Mouse (Mus musculus): ENCODE results near the gene Gm10563. TPM values are rescaled to one million over a fixed set of nuclear protein-coding genes. Genes with fewer than 3 reads are reported as not detected.

The Gm10563 gene
- polyA plus RNA-seq, 1 experiment, result not detected

GRCm38 (mm10) chr4:155653086-155653450 lies 7.9 kb upstream of the Gm10563 start, which contains the start of gene Mmp23:
Gene Mmp23, minus strand, starts transcription at chr4:155653384.
- TF ChIP-seq POLR2A (IDR thresholded peaks at IDR 0.05; ENCODE audit: control insufficient read depth, extremely low read depth, insufficient read depth, low read length, poor library complexity) (no peak), CTCF (IDR thresholded peaks at IDR 0.05; ENCODE audit: borderline replicate concordance, control insufficient read depth, extremely low read depth, insufficient read depth, low read length, poor library complexity) (no peak)
- H3K36me3 ChIP-seq (ENCODE audit: control insufficient read depth, insufficient read depth, low read length), result peaks cover 30% of the 10 kb centered on the region
- H3K4me3 ChIP-seq (ENCODE audit: control insufficient read depth, insufficient read depth, low read length), result peak within 1 kb of the TSS; percentile 34
- WGBS, result 3% methylated on average over 33 of the region's 33 CpGs
- H3K4me1 ChIP-seq (replicated peaks; ENCODE audit: control insufficient read depth, insufficient read depth, low read length), result peaks cover 24% of the 10 kb centered on the region
- peaks cover 18% of the 10 kb centered on the region for H3K27me3 ChIP-seq (ENCODE audit: control insufficient read depth, insufficient read depth, low read length)
- DNase-seq, result no peak
- H3K27ac ChIP-seq (ENCODE audit: control insufficient read depth, insufficient read depth, low read length), result no peak within 1 kb of the TSS

GRCm38 (mm10) chr4:155652283-155653085 lies 7.3 kb upstream of the Gm10563 start:
- H3K27me3 ChIP-seq (ENCODE audit: control insufficient read depth, insufficient read depth, low read length), result peaks cover 18% of the 10 kb centered on the region
- H3K4me1 ChIP-seq (replicated peaks; ENCODE audit: control insufficient read depth, insufficient read depth, low read length), result peaks cover 24% of the 10 kb centered on the region
- H3K4me3 ChIP-seq (ENCODE audit: control insufficient read depth, insufficient read depth, low read length), result no peak overlapping the region
- peaks cover 35% of the 10 kb centered on the region for H3K36me3 ChIP-seq (ENCODE audit: control insufficient read depth, insufficient read depth, low read length)
- DNase-seq, result no peak
- no peak for TF ChIP-seq POLR2A (IDR thresholded peaks at IDR 0.05; ENCODE audit: control insufficient read depth, extremely low read depth, insufficient read depth, low read length, poor library complexity)
- TF ChIP-seq CTCF (IDR thresholded peaks at IDR 0.05; ENCODE audit: borderline replicate concordance, control insufficient read depth, extremely low read depth, insufficient read depth, low read length, poor library complexity), result no peak
- 42% methylated on average over 36 of the region's 36 CpGs for WGBS
- no peak overlapping the region for H3K27ac ChIP-seq (ENCODE audit: control insufficient read depth, insufficient read depth, low read length)

GRCm38 (mm10) chr4:155651553-155652269 lies 6.5 kb upstream of the Gm10563 start:
- no peak for DNase-seq
- peaks cover 24% of the 10 kb centered on the region for H3K4me1 ChIP-seq (replicated peaks; ENCODE audit: control insufficient read depth, insufficient read depth, low read length)
- TF ChIP-seq CTCF (IDR thresholded peaks at IDR 0.05; ENCODE audit: borderline replicate concordance, control insufficient read depth, extremely low read depth, insufficient read depth, low read length, poor library complexity) (no peak), POLR2A (IDR thresholded peaks at IDR 0.05; ENCODE audit: control insufficient read depth, extremely low read depth, insufficient read depth, low read length, poor library complexity) (no peak)
- H3K4me3 ChIP-seq (ENCODE audit: control insufficient read depth, insufficient read depth, low read length), result no peak overlapping the region
- H3K27ac ChIP-seq (ENCODE audit: control insufficient read depth, insufficient read depth, low read length), result no peak overlapping the region
- WGBS, result 74% methylated on average over 15 of the region's 15 CpGs
- H3K36me3 ChIP-seq (ENCODE audit: control insufficient read depth, insufficient read depth, low read length), result peaks cover 42% of the 10 kb centered on the region
- H3K27me3 ChIP-seq (ENCODE audit: control insufficient read depth, insufficient read depth, low read length), result peaks cover 18% of the 10 kb centered on the region

- Histone ChIP-seq H3K36me3 (ENCODE audit: control insufficient read depth, insufficient read depth, low read length) (peaks cover 51% of the 10 kb centered on the region), H3K4me3 (ENCODE audit: control insufficient read depth, insufficient read depth, low read length) (no peak overlapping the region), H3K4me1 (replicated peaks; ENCODE audit: control insufficient read depth, insufficient read depth, low read length) (peaks cover 15% of the 10 kb centered on the region), H3K27me3 (ENCODE audit: control insufficient read depth, insufficient read depth, low read length) (peaks cover 18% of the 10 kb centered on the region), H3K27ac (ENCODE audit: control insufficient read depth, insufficient read depth, low read length) (no peak overlapping the region)
- WGBS, result 96% methylated on average over 11 of the region's 11 CpGs
- TF ChIP-seq CTCF (IDR thresholded peaks at IDR 0.05; ENCODE audit: borderline replicate concordance, control insufficient read depth, extremely low read depth, insufficient read depth, low read length, poor library complexity) (no peak), POLR2A (IDR thresholded peaks at IDR 0.05; ENCODE audit: control insufficient read depth, extremely low read depth, insufficient read depth, low read length, poor library complexity) (no peak)
- no peak for DNase-seq
Observed at GRCm38 (mm10) chr4:155649355-155649754, 4.1 kb upstream of the Gm10563 start.

GRCm38 (mm10) chr4:155645721-155646120 lies 513 bp upstream of the Gm10563 start:
- TF ChIP-seq POLR2A (IDR thresholded peaks at IDR 0.05; ENCODE audit: control insufficient read depth, extremely low read depth, insufficient read depth, low read length, poor library complexity), result no peak
- TF ChIP-seq CTCF (IDR thresholded peaks at IDR 0.05; ENCODE audit: borderline replicate concordance, control insufficient read depth, extremely low read depth, insufficient read depth, low read length, poor library complexity), result no peak
- Histone ChIP-seq H3K36me3 (ENCODE audit: control insufficient read depth, insufficient read depth, low read length) (peaks cover 80% of the 10 kb centered on the region), H3K27me3 (ENCODE audit: control insufficient read depth, insufficient read depth, low read length) (no peaks in the 10 kb centered on the region), H3K4me3 (ENCODE audit: control insufficient read depth, insufficient read depth, low read length) (no peak overlapping the region), H3K4me1 (replicated peaks; ENCODE audit: control insufficient read depth, insufficient read depth, low read length) (no peaks in the 10 kb centered on the region), H3K27ac (ENCODE audit: control insufficient read depth, insufficient read depth, low read length) (no peak overlapping the region)
- DNase-seq, result no peak
- 99% methylated on average over 5 of the region's 5 CpGs for WGBS

GRCm38 (mm10) chr4:155643531-155643930 lies 1.7 kb downstream of the Gm10563 start:
- no peak for TF ChIP-seq CTCF (IDR thresholded peaks at IDR 0.05; ENCODE audit: borderline replicate concordance, control insufficient read depth, extremely low read depth, insufficient read depth, low read length, poor library complexity)
- no peak for TF ChIP-seq POLR2A (IDR thresholded peaks at IDR 0.05; ENCODE audit: control insufficient read depth, extremely low read depth, insufficient read depth, low read length, poor library complexity)
- H3K4me3 ChIP-seq (ENCODE audit: control insufficient read depth, insufficient read depth, low read length), result no peak overlapping the region
- DNase-seq, result no peak
- no peak overlapping the region for H3K27ac ChIP-seq (ENCODE audit: control insufficient read depth, insufficient read depth, low read length)
- H3K36me3 ChIP-seq (ENCODE audit: control insufficient read depth, insufficient read depth, low read length), result peaks cover 74% of the 10 kb centered on the region
- 97% methylated on average over 1 of the region's 1 CpGs for WGBS
- no peaks in the 10 kb centered on the region for H3K27me3 ChIP-seq (ENCODE audit: control insufficient read depth, insufficient read depth, low read length)
- no peaks in the 10 kb centered on the region for H3K4me1 ChIP-seq (replicated peaks; ENCODE audit: control insufficient read depth, insufficient read depth, low read length)

Measured in thymus, adult 2 months (tissue).